Mouse (Mus musculus): ENCODE data around the gene Elmo3. TPM values are rescaled to one million over a fixed set of nuclear protein-coding genes. Genes with fewer than 3 reads are reported as not detected.
A peak's percentile ranks its signal among the peaks of the same experiment; 100 is the strongest.

Gene Elmo3
- total and polyA plus RNA-seq, 3 experiments = 1.3 to 2.9 TPM; not detected in 1

DNA sequence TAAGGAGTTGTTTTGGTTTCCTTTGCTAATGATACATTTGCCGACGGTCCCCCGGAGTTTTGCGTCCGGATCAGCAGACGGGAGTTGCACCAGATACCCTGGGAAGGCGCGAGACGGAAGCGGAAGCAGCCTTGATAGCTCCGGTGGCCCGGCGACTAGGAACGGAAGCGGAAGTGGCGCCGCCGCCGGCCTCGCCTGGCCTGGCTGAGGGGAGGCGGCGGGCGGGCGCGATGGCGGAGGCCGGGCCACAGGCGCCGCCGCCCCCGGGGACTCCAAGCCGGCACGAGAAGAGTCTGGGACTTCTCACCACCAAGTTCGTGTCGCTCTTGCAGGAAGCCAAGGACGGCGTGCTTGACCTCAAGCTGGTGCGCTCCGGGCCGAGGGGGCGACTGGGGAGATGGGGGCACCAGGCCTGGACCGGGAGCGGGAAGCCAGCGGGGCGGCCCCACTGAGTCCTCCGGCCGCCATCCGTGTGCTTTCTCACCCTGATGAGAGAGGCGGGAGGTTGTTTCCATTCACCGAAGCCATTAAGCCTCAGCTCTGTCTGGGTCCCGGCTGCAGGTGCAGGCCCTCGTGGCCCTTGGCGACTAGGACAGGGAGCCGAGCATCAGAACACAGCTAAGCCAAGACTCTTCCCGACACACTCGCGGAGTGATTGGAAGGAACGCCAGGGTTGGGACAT is 7.7 kb upstream of the Elmo3 start, which contains the start of gene E2f4 (continued):
- TF ChIP-seq HCFC1 (IDR thresholded peaks at IDR 0.05; ENCODE audit: low read depth, low read length) = peak; percentile 92
- TF ChIP-seq MYC (IDR thresholded peaks at IDR 0.05; ENCODE audit: low read depth, low read length) = 0 out of 2 replicates have a peak, but pooled peaks have one; percentile 22
- no peak for TF ChIP-seq ZNF384 (IDR thresholded peaks at IDR 0.05; ENCODE audit: low read depth, low read length)
- peak; percentile 49; the same call in 1 of the 2 replicates for TF ChIP-seq TBP (IDR thresholded peaks at IDR 0.05; ENCODE audit: low read depth, low read length)
- TF ChIP-seq JUND (IDR thresholded peaks at IDR 0.05; ENCODE audit: low read depth, low read length) = no peak
- TF ChIP-seq MYB (IDR thresholded peaks at IDR 0.05; ENCODE audit: low read depth, low read length) = no peak
- TF ChIP-seq SIN3A (IDR thresholded peaks at IDR 0.05; ENCODE audit: low read length) = peak; percentile 95
- TF ChIP-seq MAZ (IDR thresholded peaks at IDR 0.05; ENCODE audit: low read depth, low read length) = peak; percentile 43; the same call in 1 of the 2 replicates
- no peak for TF ChIP-seq MAFK (IDR thresholded peaks at IDR 0.05; ENCODE audit: borderline replicate concordance, low read depth, low read length)
- TF ChIP-seq SMC3 (IDR thresholded peaks at IDR 0.05; ENCODE audit: low read depth, low read length) = no peak
- no peak for TF ChIP-seq RCOR1 (IDR thresholded peaks at IDR 0.05; ENCODE audit: low read depth, low read length)
- TF ChIP-seq E2F4 (IDR thresholded peaks at IDR 0.05; ENCODE audit: borderline replicate concordance, low read depth, low read length) = no peak
- no peak for TF ChIP-seq CHD1 (IDR thresholded peaks at IDR 0.05; ENCODE audit: low read depth, low read length)
- TF ChIP-seq USF1 (IDR thresholded peaks at IDR 0.05; ENCODE audit: low read depth, low read length) = no peak
- TF ChIP-seq TAL1 (IDR thresholded peaks at IDR 0.05; ENCODE audit: low read length) = no peak

GRCm38 (mm10) chr8:105298351-105299252 is 6.8 kb upstream of the Elmo3 start:
- Histone ChIP-seq H3K9me3 (replicated peaks; ENCODE audit: insufficient read depth, low read length) (no peaks in the 10 kb centered on the region), H3K36me3 (ENCODE audit: control insufficient read depth in 1 of 2, insufficient read depth in 2 of 2, low read length in 2 of 2) (peaks cover 18 to 38% of the 10 kb centered on the region in 2 experiments), H3K27me3 (ENCODE audit: control insufficient read depth in 1 of 2, insufficient read depth in 2 of 2, low read length in 2 of 2) (no peaks in the 10 kb centered on the region), H3K79me2 (ENCODE audit: control insufficient read depth, insufficient read depth, low read length, poor library complexity) (peaks cover 34% of the 10 kb centered on the region), H3K27ac (ENCODE audit: control insufficient read depth, low read depth, low read length) (peak overlapping the region; percentile 70), H3K4me1 (ENCODE audit: control insufficient read depth in 1 of 2, insufficient read depth in 2 of 2, low read length in 2 of 2) (peaks cover 11 to 34% of the 10 kb centered on the region in 2 experiments), H3K9ac (ENCODE audit: control insufficient read depth, low read depth, low read length, poor library complexity, severe bottlenecking) (peak overlapping the region; percentile 97), H3K4me3 (ENCODE audit: control insufficient read depth in 1 of 2, insufficient read depth in 1 of 2, low read depth in 2 of 2, low read length in 2 of 2) (peak overlapping the region; percentile 86)
- DNase-seq (ENCODE audit: low read depth, low spot score) = peak; percentile 55
- TF ChIP-seq MAX (IDR thresholded peaks at IDR 0.05; ENCODE audit: low read length) = peak; percentile 36; the same call in 1 of the 2 replicates
- no peak for TF ChIP-seq MAFK (IDR thresholded peaks at IDR 0.05; ENCODE audit: borderline replicate concordance, low read depth, low read length)
- no peak for TF ChIP-seq RAD21 (IDR thresholded peaks at IDR 0.05; ENCODE audit: low read depth, low read length)
- peak; percentile 61; the same call in 1 of the 2 replicates for TF ChIP-seq MXI1 (IDR thresholded peaks at IDR 0.05; ENCODE audit: low read depth, low read length)

All from MEL (cell line).